Mouse (Mus musculus) lung, postnatal 36 days (tissue): ENCODE data around the gene Nek1.
A peak's percentile ranks its signal among the peaks of the same experiment; 100 is the strongest.

Source experiments
- DNase-seq: peaks from one replicate; pipeline ENCODE4 v3.0.0; 2022; ENCODE audit warnings: mixed read lengths

The Nek1 gene

GRCm38 (mm10) chr8:61161461-61162185 lies 168.6 kb downstream of the Nek1 start:
- peak; percentile 84 for DNase-seq

GRCm38 (mm10) chr8:61162186-61162566 lies 169.2 kb downstream of the Nek1 start:
- no peak for DNase-seq

GRCm38 (mm10) chr8:61171546-61171945 lies 178.6 kb downstream of the Nek1 start:
- peak; percentile 38 for DNase-seq

GRCm38 (mm10) chr8:61173921-61174492 lies 181.0 kb downstream of the Nek1 start:
- no peak for DNase-seq

- DNase-seq, result no peak
Measured at GRCm38 (mm10) chr8:61175876-61176275, 182.9 kb downstream of the Nek1 start.

GRCm38 (mm10) chr8:61177680-61178593 lies 184.9 kb downstream of the Nek1 start:
- no peak for DNase-seq

GRCm38 (mm10) chr8:61178594-61179140 lies 185.7 kb downstream of the Nek1 start:
- peak; percentile 47 for DNase-seq
